Comparison of ENCODE assay signal across 8 mouse cellular contexts in the genomic region with DNA sequence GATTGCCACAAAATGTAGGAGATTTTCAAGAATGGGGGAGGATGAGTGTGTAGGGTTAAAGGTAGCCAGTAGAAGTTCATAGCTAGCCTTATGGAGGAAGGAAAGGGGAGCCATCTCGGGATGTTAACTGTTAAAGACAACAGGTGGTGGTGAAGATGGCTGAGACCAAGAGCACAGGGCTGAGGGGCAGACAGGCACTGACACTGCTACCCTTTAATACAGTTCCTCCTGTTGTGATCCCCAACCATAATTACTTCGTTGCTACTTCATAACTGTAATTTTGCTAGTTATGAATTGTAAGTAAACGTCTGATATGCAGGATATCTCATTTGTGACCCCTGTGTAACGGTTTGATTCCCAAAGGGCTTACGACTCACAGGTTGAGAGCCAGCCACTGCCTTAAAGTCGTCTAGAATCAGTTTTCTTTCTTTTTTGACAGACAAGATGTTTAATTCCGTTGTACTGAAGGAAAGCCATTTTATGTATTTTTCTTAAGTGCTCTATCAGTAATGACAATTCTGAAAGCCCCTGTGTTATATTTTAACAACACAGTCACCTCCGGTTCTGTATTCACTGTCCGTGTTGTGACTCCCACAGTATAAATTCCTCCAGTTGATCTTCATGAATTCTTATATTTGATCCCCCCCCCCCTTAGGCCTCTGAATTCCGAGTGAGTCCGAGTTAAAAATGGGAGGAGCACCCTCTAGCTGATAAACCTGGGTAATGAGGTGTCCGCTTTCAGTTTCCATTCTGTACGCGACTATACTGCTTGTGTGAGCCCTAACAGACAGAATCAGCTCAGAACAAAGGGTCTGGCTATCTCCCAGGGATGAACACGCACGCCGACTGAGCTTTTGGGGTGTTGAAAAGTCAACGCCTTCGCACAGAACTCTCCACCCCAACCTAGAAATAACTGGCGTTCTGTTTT. TPM values are rescaled to one million over a fixed set of nuclear protein-coding genes. Genes with fewer than 3 reads are reported as not detected.
DNase-seq lines count a peak whose midpoint lies in the region; ATAC-seq and TF ChIP-seq lines count a peak whose summit lies in the region.

No protein-coding gene starts in this region.

- peak overlapping the region; percentile 99 for H3K27ac ChIP-seq in heart, adult 2 months
- peak overlapping the region; percentile 99 for H3K27ac ChIP-seq in embryonic facial prominence, embryonic 13.5 days
- peak overlapping the region; percentile 99 for H3K27ac ChIP-seq in limb, embryonic 10.5 days

- ATAC-seq in embryonic facial prominence, embryonic 13.5 days (ENCODE audit: insufficient number of reproducible peaks, insufficient read depth, low FRiP score, low TSS enrichment, low read depth) = peak; percentile 5; the same call in 1 of the 2 replicates

- peak overlapping the region; percentile 80 for H3K9ac ChIP-seq in heart, adult 2 months (ENCODE audit: low read depth, low read length)
- H3K9ac ChIP-seq in embryonic facial prominence, embryonic 13.5 days = peak overlapping the region; percentile 89

- intact Hi-C loops in heart, adult 2 months (cut with DNase I) = loop anchor here (2.0 to 10.0 kb wide), 2 partner anchors 79 to 81 kb away; partner anchors contain the start of genes Pola2 and Snx15

- peak overlapping the region; percentile 82 for H3K4me3 ChIP-seq in heart, adult 2 months
- H3K4me3 ChIP-seq in C2C12 (ENCODE audit: insufficient read depth, poor library complexity, severe bottlenecking) (peak overlapping the region; percentile 87), myocyte (peak overlapping the region; percentile 94)
- H3K4me3 ChIP-seq in embryonic facial prominence, embryonic 13.5 days = peak overlapping the region; percentile 89
- H3K4me3 ChIP-seq in limb, embryonic 10.5 days = peak overlapping the region; percentile 89

- H3K79me2 ChIP-seq in heart, adult 2 months (replicated peaks; ENCODE audit: control insufficient read depth, insufficient read depth, low read length) = peaks cover 3% of the 10 kb centered on the region; the same call in 1 of the 2 replicates
- peaks cover 20% of the 10 kb centered on the region for H3K79me2 ChIP-seq in C2C12 (ENCODE audit: control insufficient read depth, insufficient read depth)
- peaks cover 16% of the 10 kb centered on the region for H3K79me2 ChIP-seq in myocyte (ENCODE audit: control insufficient read depth, insufficient read depth)

- peaks cover 5% of the 10 kb centered on the region for H3K4me1 ChIP-seq in heart, adult 2 months (ENCODE audit: control insufficient read depth, insufficient read depth, low read length)
- H3K4me1 ChIP-seq in embryonic facial prominence, embryonic 13.5 days = peaks cover 27% of the 10 kb centered on the region
- peaks cover 24% of the 10 kb centered on the region for H3K4me1 ChIP-seq in limb, embryonic 10.5 days

- H3ac ChIP-seq in C2C12 (ENCODE audit: control insufficient read depth, insufficient read length, low read depth) (peak overlapping the region; percentile 58), myocyte (ENCODE audit: control insufficient read depth, insufficient read length) (peak overlapping the region; percentile 46)

- WGBS in heart, adult 2 months = 8% methylated on average over 20 of the region's 20 CpGs
- 18% methylated on average over 20 of the region's 20 CpGs for WGBS in embryonic facial prominence, embryonic 13.5 days
- 24% methylated on average over 20 of the region's 20 CpGs for WGBS in limb, embryonic 10.5 days

- H3K36me3 ChIP-seq in heart, adult 2 months (ENCODE audit: control insufficient read depth, insufficient read depth, low read length) = no peaks in the 10 kb centered on the region
- H3K36me3 ChIP-seq in C2C12 (ENCODE audit: control insufficient read depth, insufficient read depth) = peaks cover 25% of the 10 kb centered on the region
- H3K36me3 ChIP-seq in embryonic facial prominence, embryonic 13.5 days = peaks cover 27% of the 10 kb centered on the region
- H3K36me3 ChIP-seq in limb, embryonic 10.5 days = peaks cover 29% of the 10 kb centered on the region
- H3K36me3 ChIP-seq in myocyte (ENCODE audit: control insufficient read depth, insufficient read depth) = peaks cover 9% of the 10 kb centered on the region

- DNase-seq in heart, adult 2 months = no peak
- no peak for DNase-seq in heart, adult 8-10 months (ENCODE audit: low spot score)
- no peak for DNase-seq in limb, embryonic 10.5 days (ENCODE audit: low spot score)
- no peak for DNase-seq in urinary bladder, postnatal 10 days (ENCODE audit: low spot score)
- DNase-seq in frontal cortex, postnatal 10 days (ENCODE audit: low spot score in 2 of 2) = no peak

- peaks cover 14% of the 10 kb centered on the region for H3K79me3 ChIP-seq in C2C12 (ENCODE audit: low read depth)

- no peaks in the 10 kb centered on the region for H3K9me3 ChIP-seq in embryonic facial prominence, embryonic 13.5 days
- H3K9me3 ChIP-seq in limb, embryonic 10.5 days (replicated peaks) = no peaks in the 10 kb centered on the region

- H3K4me2 ChIP-seq in embryonic facial prominence, embryonic 13.5 days = peak overlapping the region; percentile 94
- peak overlapping the region; percentile 88 for H3K4me2 ChIP-seq in myocyte (ENCODE audit: low read depth)

- peak; percentile 35 for TF ChIP-seq CTCF in heart, adult 2 months (IDR thresholded peaks at IDR 0.05)
- TF ChIP-seq CTCF in C2C12 (IDR thresholded peaks at IDR 0.05; ENCODE audit: control insufficient read depth, insufficient read depth, insufficient read length) = no peak

- no peaks in the 10 kb centered on the region for H3K27me3 ChIP-seq in heart, adult 2 months (ENCODE audit: control insufficient read depth, insufficient read depth, low read length)
- H3K27me3 ChIP-seq in C2C12 (ENCODE audit: control insufficient read depth, insufficient read depth, insufficient read length) = no peaks in the 10 kb centered on the region
- no peaks in the 10 kb centered on the region for H3K27me3 ChIP-seq in embryonic facial prominence, embryonic 13.5 days
- H3K27me3 ChIP-seq in limb, embryonic 10.5 days (ENCODE audit: low read depth, poor library complexity, severe bottlenecking) = no peaks in the 10 kb centered on the region
- no peaks in the 10 kb centered on the region for H3K27me3 ChIP-seq in myocyte (ENCODE audit: control insufficient read depth, insufficient read depth, insufficient read length)

- no peak; the same call in 1 of the 2 replicates for TF ChIP-seq EP300 in heart, adult 2 months (IDR thresholded peaks at IDR 0.05; ENCODE audit: insufficient read depth, low read depth, low read length)

- TF ChIP-seq POLR2A in heart, adult 2 months (IDR thresholded peaks at IDR 0.05; ENCODE audit: insufficient read depth, low read depth, low read length) = no peak
- no peak for TF ChIP-seq POLR2A in myocyte (IDR thresholded peaks at IDR 0.05; ENCODE audit: insufficient read length, low read depth)

TF ChIP-seq in C2C12, 6 proteins besides CTCF, POLR2A, EP300 and RAD21 (continues in another document):
- TF ChIP-seq MYOG (IDR thresholded peaks at IDR 0.05; ENCODE audit: control insufficient read depth, extremely low read depth, insufficient read length) (no peak), CEBPB (IDR thresholded peaks at IDR 0.05; ENCODE audit: low read depth) (no peak)

TF ChIP-seq in myocyte, 11 proteins besides CTCF, POLR2A, EP300 and RAD21 (continues in another document):
- TF ChIP-seq POLR2AphosphoS2 (IDR thresholded peaks at IDR 0.05; ENCODE audit: insufficient read length, low read depth) = no peak
- TF ChIP-seq CEBPB (IDR thresholded peaks at IDR 0.05; ENCODE audit: insufficient read depth, poor library complexity, severe bottlenecking) = no peak
- no peak for TF ChIP-seq E2F4 (IDR thresholded peaks at IDR 0.05; ENCODE audit: insufficient read depth)

RNA-seq across cellular contexts. Expression of gene Syvn1, which starts 0.7 kb away (rescaled TPM):
- 10 to 100 TPM; 21.3 to 24.2 TPM for total RNA-seq in heart, adult 2 months (2021)
- polyA plus RNA-seq in heart, adult 2 months (2012; rRNA removed) = 17.1 and 23.1 TPM in 2 replicates
- 10 to 100 TPM; 18.9 to 21.7 (median 21.4) TPM for total RNA-seq in heart, adult 8-10 months (2022)
- polyA plus RNA-seq in C2C12 (2012; fragmentation: generic; extraction: Trizol) = 18.7 TPM
- 28.3 and 28.4 TPM in 2 replicates for polyA plus RNA-seq in embryonic facial prominence, embryonic 13.5 days (2015; fragmentation: Nextera tagmentation; extraction: Ambion mirVana)
- 36.9 and 38.6 TPM in 2 replicates for polyA plus RNA-seq in limb, embryonic 10.5 days (2016; fragmentation: Nextera tagmentation; extraction: Ambion mirVana)
- 24.3 TPM for polyA plus RNA-seq in myocyte (2012; fragmentation: generic; extraction: Trizol)

RNA-seq across cellular contexts. Expression of gene Mrpl49, which starts 12.0 kb away (rescaled TPM):
- 10 to 100 TPM; 37.1 to 39.0 TPM for total RNA-seq in heart, adult 2 months (2021)
- 23.5 and 33.0 TPM in 2 replicates for polyA plus RNA-seq in heart, adult 2 months (2012; rRNA removed)
- 10 to 100 TPM; 33.7 to 44.8 (median 40.9) TPM for total RNA-seq in heart, adult 8-10 months (2022)
- polyA plus RNA-seq in C2C12 (2012; fragmentation: generic; extraction: Trizol) = 60.0 TPM
- 79.5 and 80.4 TPM in 2 replicates for polyA plus RNA-seq in embryonic facial prominence, embryonic 13.5 days (2015; fragmentation: Nextera tagmentation; extraction: Ambion mirVana)
- polyA plus RNA-seq in limb, embryonic 10.5 days (2016; fragmentation: Nextera tagmentation; extraction: Ambion mirVana) = 90.3 and 91.4 TPM in 2 replicates
- 43.0 TPM for polyA plus RNA-seq in myocyte (2012; fragmentation: generic; extraction: Trizol)

RNA-seq across cellular contexts. Expression of gene Fau, which starts 12.0 kb away (rescaled TPM):
- 100 to 1,000 TPM; 550 to 636 TPM for total RNA-seq in heart, adult 2 months (2021)
- polyA plus RNA-seq in heart, adult 2 months (2012; rRNA removed) = 265 and 386 TPM in 2 replicates
- 100 to 1,000 TPM; 526 to 624 (median 583) TPM for total RNA-seq in heart, adult 8-10 months (2022)
- polyA plus RNA-seq in C2C12 (2012; fragmentation: generic; extraction: Trizol) = 2,541 TPM
- polyA plus RNA-seq in embryonic facial prominence, embryonic 13.5 days (2015; fragmentation: Nextera tagmentation; extraction: Ambion mirVana) = 714 and 858 TPM in 2 replicates
- 820 and 955 TPM in 2 replicates for polyA plus RNA-seq in limb, embryonic 10.5 days (2016; fragmentation: Nextera tagmentation; extraction: Ambion mirVana)
- polyA plus RNA-seq in myocyte (2012; fragmentation: generic; extraction: Trizol) = 2,772 TPM

RNA-seq across cellular contexts. Expression of gene Znhit2, which starts 15.4 kb away (rescaled TPM):
- 10 to 100 TPM in 1 of 2 experiments, 1 to 10 TPM in 1; 9.9 to 13.4 TPM for total RNA-seq in heart, adult 2 months (2021)
- polyA plus RNA-seq in heart, adult 2 months (2012; rRNA removed) = 12.3 and 14.4 TPM in 2 replicates
- 10 to 100 TPM; 11.8 to 14.1 (median 13.0) TPM for total RNA-seq in heart, adult 8-10 months (2022)
- polyA plus RNA-seq in C2C12 (2012; fragmentation: generic; extraction: Trizol) = 49.8 TPM
- 33.2 TPM in 2 replicates for polyA plus RNA-seq in embryonic facial prominence, embryonic 13.5 days (2015; fragmentation: Nextera tagmentation; extraction: Ambion mirVana)
- polyA plus RNA-seq in limb, embryonic 10.5 days (2016; fragmentation: Nextera tagmentation; extraction: Ambion mirVana) = 35.2 and 36.1 TPM in 2 replicates
- 44.3 TPM for polyA plus RNA-seq in myocyte (2012; fragmentation: generic; extraction: Trizol)

RNA-seq across cellular contexts. Expression of gene Tm7sf2, which starts 22.5 kb away (rescaled TPM):
- total RNA-seq in heart, adult 2 months (2021) = 1 to 10 TPM; 2.7 to 3.7 TPM
- polyA plus RNA-seq in heart, adult 2 months (2012; rRNA removed) = 9.3 and 11.9 TPM in 2 replicates
- total RNA-seq in heart, adult 8-10 months (2022) = 1 to 10 TPM; 3.1 to 3.9 (median 3.2) TPM
- polyA plus RNA-seq in C2C12 (2012; fragmentation: generic; extraction: Trizol) (14.7 TPM), myocyte (2012; fragmentation: generic; extraction: Trizol) (37.1 TPM)
- polyA plus RNA-seq in embryonic facial prominence, embryonic 13.5 days (2015; fragmentation: Nextera tagmentation; extraction: Ambion mirVana) = 21.7 and 22.0 TPM in 2 replicates
- polyA plus RNA-seq in limb, embryonic 10.5 days (2016; fragmentation: Nextera tagmentation; extraction: Ambion mirVana) = 24.4 and 28.8 TPM in 2 replicates
